Mouse (Mus musculus): ENCODE data around the gene Sdc4.

Gene Sdc4

DNA sequence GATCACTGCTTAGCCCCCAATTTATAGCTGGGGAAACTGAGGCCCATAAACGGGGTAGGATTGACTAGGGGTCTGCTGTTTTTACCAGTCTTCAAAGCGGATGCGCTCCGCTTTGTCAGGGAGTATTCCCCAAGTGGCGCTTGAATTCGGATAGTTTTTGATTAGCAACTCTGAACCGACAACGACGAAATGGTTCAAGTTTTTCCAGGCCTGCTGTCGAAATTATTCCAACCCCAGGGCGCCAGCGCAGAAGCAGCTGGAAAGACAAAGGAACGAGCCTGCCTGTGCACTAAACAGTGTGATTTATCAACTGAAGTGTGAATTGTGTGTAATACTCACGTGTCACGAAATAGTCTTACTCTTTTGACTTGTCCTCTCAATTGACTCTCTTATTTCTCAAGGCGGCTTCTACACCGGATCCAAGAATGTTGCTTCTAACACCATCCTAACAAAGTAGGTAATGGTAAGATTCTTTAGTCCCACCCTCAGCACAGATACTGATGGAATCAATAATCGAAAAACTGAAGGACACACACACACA, at the start of gene Sdc4:
Gene Sdc4, minus strand, starts transcription at position 428 of the 541 bp plus-strand sequence.
- no peak for DNase-seq

DNA sequence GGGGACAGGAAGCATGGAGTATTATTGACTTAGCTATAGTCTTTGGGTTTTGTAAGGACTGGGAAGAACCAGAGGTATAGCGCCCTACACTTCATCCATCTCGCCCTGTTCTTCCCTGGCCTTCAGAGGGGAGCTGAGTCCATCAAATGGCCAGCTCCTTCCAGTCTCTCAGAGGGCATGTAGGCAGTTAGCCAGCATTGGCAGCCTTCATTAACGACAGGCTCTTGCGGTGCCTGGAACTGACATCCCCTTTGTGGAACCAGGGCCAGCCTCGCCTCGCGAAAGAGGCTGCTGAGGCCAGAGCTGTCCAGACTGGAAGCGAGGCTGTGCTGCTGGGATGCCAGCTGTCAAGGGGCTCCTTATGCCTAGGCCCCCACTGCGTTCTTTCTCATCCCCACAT, 44.1 kb upstream of the Sdc4 start:
- DNase-seq = peak; percentile 90 to 93

- no peak for DNase-seq
These were observed 43.4 kb upstream of the Sdc4 start for GRCm38 (mm10) chr2:164487115-164487527.

GRCm38 (mm10) chr2:164486258-164487114, 42.8 kb upstream of the Sdc4 start:
- peak; percentile 84 for DNase-seq

DNA sequence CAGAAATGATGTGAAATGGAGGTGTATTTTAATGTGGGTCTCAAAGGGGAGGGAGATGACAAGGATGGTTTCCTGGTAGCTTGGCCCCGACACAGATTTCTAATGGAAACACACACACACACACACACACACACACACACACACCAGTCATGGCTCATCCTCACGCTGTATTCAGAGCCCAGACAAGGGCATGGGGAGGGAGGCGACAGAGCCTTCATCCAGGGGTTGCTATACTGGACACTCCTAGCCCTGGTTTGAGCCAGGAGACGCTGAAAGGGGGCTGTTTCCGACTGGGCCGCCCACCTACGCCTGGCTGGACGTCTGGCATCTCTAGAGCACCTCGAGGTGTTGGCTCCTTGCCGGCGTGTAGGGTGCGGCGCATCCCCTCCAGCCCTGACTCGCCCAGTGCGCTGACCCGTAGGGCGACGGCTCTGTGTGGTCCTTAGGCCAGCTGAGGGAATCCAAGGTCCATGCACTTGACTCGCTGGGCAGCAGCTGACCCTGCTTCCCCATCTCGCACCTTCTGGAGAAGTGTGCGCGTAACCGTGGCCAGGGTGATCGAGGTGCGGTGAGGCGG, 42.1 kb upstream of the Sdc4 start, which contains the start of gene Dbndd2:
Gene Dbndd2, plus strand, starts transcription at position 426 of the 577 bp plus-strand sequence.
- no peak for DNase-seq

DNA sequence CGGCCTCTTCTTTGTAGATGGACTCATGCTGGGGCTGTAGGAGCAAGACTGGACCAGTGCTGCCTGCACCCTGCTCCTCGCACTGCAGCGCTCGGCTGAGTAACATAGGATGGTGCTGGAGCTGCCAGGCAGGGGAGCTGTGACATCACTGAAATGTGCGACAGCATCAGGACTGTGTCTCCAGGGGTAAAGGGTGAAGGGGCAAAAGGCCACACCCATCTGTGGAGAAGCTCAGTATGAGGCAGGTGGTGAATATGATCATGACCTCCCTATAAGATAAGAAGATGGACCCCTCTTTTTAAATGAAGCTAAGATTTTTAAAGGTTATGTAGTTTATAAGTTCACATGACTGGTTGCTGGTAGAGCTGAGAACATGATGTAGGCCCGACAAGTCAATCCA, 29.9 kb upstream of the Sdc4 start, which contains the start of gene Trp53tg5:
Gene Trp53tg5, minus strand, starts transcription at position 101 of the 400 bp plus-strand sequence.
- DNase-seq = no peak

- DNase-seq = peak; percentile 72 to 79
These were observed 26.6 kb upstream of the Sdc4 start for GRCm38 (mm10) chr2:164470254-164470653.

- no peak for DNase-seq
These were observed 23.1 kb upstream of the Sdc4 start for GRCm38 (mm10) chr2:164466787-164467186.

- DNase-seq = no peak
These were observed 21.5 kb upstream of the Sdc4 start for GRCm38 (mm10) chr2:164465161-164465560.

GRCm38 (mm10) chr2:164460745-164461551, 17.3 kb upstream of the Sdc4 start, which contains the start of gene Gm20458:
Gene Gm20458 (plus strand): TSS chr2:164460967.
- DNase-seq = peak; percentile 97

DNA sequence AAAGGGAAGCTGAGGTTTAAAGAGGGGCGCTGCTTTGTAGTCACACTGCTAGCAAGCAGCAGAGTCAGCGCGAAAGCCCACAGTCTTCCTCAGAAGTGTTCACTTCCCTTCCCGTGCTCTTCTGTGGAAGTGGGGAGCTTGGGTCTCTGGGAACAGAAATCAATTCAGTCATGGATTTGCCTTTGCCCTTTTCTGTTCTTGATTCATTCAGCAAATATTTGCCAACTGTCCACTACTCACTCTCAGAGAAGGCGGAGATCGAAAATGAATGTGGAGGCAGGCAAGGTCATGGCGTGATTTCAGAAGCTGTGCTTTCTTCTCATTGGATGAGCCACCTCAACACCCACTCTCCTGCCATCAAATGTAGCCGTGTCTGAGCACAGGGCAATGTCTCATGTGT, 14.8 kb upstream of the Sdc4 start:
- DNase-seq = no peak

- DNase-seq = no peak
These were observed 14.3 kb upstream of the Sdc4 start for GRCm38 (mm10) chr2:164457942-164458341.

DNA sequence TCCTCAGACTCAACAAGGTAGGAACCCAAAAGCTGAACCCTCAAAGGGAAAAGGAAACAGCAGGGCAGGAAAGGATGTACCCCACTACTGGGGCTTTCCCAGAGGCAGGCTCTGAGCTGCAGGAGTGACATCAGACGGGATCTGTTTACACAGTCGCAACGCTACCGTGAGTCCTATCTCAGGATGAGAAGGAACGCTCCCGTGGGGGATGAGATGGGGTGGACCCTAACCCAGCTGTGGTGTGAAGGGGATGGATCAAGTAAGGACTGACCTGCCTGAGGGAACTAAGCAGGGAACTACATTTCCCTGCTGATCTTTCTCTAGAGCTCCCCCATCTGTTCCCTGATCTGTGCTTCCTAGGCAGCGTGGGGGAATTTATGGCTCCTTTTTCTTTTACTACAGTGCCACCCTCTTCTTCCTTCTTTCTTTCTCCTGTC, 13.2 kb upstream of the Sdc4 start, which contains the start of gene Sys1:
Gene Sys1, plus strand, starts transcription at position 101 of the 437 bp plus-strand sequence.
- no peak for DNase-seq

DNA sequence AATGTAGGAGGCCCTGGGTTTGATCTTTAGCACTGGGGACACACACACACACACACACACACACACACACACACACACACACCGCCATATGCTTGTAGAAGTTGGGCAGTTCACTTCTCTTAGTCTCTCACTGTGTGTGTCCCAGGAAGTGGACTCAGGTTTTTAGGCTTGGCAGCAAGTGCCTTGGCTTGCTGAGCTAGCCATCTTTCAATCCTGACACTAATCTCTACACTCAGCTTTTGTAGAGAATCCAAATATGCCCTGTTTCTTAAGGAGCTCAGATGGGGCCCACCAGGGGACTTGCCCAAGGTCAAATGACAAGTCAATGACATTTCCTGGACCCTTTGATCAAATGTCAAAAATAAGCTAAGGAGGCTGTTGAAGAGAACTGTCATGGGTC, 12.7 kb upstream of the Sdc4 start:
- DNase-seq = no peak

DNA sequence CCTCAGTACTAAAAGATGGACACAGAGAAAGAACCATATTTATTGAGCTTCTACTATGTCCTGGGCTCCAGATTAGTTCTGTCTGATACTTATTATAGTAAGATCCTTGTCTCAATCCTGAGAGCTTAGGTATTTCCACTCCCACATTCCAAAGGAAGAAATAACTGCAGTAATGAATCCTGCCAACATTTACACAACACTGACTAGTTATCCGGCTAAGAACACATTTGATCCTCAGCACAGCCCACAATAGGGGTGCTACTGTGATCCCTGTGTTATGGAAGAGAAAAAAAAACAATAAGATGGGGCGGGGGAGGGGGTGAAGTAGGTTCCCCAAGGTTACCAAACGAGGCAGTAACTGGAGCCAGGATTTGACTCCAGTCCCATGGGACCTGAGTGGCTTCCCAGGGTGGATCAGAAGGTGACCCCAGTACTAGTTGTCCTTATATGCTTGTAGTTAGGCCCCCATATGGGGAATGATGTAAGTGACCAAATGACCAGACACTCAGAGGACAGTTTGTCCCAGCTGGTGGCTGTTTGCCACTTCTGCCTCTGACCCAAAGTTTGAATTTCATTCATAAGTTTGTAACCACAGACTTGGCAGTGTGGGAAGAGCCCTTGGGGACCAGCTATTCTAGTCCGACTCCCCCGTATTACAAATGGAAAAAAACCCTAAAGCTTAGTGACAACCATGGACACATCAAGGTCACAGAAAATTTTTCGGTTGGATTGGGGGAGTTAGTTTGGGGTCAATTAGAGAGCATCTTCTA, 11.9 kb upstream of the Sdc4 start:
- no peak for DNase-seq

GRCm38 (mm10) chr2:164454846-164455245, 11.2 kb upstream of the Sdc4 start:
- DNase-seq = no peak

DNA sequence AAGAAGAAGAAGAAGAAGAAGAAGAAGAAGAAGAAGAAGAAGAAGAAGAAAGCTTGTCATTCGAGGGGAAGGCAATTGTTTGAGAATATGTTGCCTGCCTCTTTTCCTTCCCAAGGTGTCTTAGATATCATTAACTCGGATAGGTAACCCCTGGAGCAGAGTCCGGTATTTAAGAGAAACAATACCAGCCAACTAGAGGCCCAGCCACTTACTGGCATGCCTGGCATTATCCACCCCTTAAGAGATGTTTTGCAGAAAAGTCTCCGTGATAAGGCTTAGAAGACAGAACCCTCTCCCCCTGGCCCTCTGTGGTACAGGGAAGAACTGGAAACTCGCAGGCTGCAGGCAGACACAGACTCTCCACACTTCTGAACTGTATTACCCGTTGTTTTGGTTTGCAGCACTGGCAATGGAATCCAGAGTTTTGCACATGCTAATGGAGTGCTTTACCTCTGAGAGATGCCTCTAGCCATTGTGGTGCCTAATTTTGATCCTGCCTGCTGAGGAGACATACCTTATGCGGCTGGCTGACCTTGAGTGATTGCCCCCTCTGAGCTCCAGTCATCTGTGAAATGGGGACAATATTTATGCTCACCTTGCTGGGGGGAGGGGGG, 10.3 kb upstream of the Sdc4 start:
- no peak for DNase-seq

DNA sequence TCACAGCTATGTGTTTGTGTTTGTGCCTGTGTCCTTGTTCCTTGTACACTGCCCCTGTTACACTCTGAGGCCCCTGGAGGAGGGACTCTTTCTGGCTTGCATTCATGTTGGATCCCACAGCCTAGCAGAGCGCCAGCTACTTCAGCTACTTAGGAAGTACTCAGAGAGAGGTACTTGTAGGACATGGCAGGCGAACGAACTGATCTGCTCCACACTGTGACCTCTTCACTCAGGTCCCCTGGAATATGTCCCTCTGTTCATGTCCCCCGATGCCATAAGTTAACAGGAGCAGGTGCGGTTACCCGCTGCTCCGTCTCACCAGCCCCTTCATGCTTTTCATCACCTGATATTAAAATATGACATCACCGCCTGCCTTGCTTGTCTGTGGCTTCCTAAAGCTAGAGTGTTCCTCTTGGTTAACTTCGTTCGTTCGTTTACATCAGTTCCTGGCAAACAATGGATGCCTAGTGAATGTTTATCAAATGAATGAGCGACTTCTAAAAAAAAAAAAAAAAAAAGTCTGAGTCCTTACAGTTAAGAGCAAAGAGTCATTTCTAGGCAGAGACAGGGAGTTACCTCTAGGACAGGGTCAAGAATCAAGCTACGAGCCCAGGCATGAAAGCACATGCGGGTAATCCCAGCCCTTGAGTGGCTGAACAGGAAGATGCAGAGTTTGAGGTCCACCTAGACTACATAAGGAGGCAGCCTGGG, 9.5 kb upstream of the Sdc4 start:
- DNase-seq = no peak

DNA sequence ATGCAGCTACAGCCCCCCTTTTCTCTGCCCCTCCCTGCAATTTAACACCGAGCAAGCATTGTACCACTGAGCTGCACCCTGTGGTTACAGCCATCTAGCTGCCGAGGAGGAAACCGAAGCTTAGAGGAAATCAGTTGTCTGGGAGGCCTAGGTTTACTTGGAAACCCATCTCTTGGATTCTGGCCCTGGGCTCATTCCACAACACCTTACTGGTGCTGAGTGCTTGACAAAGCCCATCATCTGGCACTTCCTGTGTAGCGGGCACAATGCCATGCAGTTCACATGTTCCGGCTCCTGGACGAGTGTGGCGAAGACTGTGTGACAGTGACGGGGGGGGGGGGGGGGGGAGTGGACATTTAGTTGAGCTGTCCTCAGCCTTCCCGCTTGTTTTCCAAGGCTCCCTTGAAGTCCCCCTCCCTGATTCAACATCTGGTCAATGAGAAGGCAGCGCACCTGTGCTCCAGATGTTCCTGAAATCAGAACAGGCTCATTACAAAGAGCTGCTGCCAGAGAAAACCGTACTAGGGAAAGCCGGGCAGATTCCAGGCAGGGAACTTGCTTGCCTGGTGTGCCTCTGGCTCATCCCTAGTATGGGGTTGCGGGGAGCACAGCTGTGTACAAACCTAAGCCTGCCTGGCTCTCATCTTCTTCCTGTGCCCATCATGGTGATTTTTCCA, 8.5 kb upstream of the Sdc4 start:
- no peak for DNase-seq

Measured in cerebellum, postnatal 14 days (tissue).